Mouse (Mus musculus) spleen, embryonic (tissue): ENCODE measurements at regions not wholly inside any gene's neighbourhood (a gene's known extent, or its start where the extent isn't known, plus 50 kb on each side); places are given as distances from the start of the nearest gene placed in this dataset.

Source experiments
- CTCF ChIA-PET: fragments of 350-600 bp; sonication (Branson Sonifier 250); formaldehyde crosslinking; loops from one replicate; lab custom pipeline; 2022; lab: Charles Lee

DNA sequence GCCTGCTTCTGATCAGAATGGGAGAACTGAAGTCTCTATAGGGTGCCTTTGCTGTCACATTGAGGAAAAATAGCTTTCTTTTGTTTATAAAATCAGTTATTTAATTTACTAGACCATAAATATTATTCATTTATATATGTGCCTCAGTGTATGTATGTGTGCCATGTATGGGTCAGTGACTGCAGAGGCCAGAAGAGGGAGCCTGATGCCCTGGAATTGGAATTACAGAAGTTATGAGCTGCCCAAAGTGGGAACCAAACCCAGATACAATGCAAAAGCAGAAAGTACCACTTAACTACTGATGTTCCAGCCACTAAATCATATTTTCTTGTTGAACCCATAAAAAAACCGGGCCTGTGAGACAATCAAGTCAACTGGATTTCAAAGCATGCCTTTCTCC, 91.8 kb upstream of the Nampt start:
- CTCF ChIA-PET = no interaction called here

DNA sequence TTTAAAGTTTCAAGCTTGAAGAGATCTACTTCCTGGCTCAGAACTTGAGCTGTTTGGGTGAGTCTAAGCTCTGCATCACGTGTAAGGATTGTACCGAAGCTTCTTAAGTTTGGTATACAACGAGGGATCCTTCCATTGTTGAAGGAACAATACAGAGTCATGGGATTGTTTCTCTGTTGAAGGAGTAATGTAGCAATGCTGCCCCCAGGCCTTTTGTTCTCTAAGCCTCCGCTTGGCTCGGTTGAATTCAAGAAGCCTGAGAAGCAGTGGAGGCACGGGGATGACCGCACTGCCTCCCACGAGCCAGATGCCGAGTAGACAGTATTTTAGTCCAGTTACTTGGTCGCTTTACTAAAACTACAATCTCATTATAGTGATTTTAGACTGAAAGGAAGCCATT, 90.9 kb upstream of the Nampt start:
- CTCF ChIA-PET = no interaction called here

- CTCF ChIA-PET = no interaction called here
Observed at GRCm38 (mm10) chr12:32735224-32735623, 84.1 kb upstream of the Nampt start.

GRCm38 (mm10) chr12:32741465-32741864, 77.9 kb upstream of the Nampt start:
- CTCF ChIA-PET = no interaction called here

DNA sequence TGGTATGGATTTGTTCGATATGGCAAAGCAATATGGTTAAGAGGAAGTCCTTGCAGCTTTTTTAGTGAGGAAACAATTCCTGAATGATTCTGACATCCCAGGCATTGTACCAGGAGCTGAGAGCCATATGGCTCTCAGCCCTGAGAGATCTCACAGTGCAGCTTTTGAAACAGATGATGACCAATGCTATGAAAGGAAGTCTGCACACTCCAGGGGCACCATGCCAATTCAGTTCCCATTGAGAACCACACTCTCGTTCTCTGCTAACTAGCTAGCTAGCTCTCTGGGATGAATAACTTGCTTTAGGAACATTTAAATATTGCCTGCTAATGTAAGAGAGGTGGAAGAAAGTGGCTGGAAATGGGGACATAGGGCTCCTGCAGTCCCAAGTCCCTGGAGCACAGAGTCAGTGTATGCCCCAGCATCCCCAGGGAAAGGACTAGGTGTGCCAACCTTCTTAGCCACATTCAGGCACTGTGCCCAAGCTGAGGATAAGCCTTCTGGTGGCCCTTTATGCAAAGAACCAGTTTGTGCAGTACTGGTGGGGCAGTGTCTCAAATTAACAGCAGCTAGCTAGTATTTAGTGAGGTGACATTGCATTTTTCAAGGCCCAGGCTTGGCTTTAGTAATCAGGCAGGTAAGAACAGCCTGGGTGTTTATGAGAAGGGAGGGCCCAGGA, 61.8 kb upstream of the Nampt start:
- CTCF ChIA-PET = no interaction called here

DNA sequence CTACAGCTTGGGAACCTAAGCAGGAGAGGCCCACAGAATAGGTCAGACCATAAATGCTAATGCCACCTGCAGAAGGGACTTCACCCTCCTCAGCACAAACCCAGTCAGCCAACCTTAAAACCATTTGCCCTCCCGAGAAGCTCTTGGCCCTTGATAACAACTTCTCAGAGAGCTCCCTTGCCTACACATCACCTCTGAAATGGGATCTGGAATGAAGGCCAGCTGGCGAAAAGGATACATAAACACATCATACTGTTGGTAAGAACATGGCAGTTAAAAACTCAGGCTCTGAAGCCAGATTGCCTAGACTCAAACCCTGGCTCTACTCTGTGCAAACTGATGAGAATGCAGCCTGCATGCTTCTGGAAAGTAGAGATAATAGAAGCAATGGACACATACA, 61.2 kb upstream of the Nampt start:
- CTCF ChIA-PET = no interaction called here

GRCm38 (mm10) chr12:32760627-32761026, 58.7 kb upstream of the Nampt start:
- CTCF ChIA-PET = no interaction called here

DNA sequence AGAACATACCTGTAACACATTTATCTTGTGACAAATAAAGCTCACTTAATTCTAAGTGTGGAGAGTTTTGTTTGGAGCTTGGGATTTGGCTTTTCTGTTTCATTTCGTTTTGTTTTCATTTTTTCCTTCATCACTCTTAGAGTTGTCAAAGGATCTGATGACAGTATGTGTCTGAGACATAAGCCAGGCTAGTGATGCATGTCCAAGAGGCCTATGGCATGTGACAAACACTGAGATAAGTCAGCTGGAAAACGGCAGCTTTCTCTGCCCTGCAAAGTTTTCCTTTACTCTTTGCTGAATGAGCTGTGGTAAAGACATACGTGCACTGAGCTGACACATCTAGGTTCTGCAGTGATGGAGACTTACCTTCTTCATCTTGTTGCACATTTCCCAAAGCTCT, 58.3 kb upstream of the Nampt start:
- CTCF ChIA-PET = no interaction called here

DNA sequence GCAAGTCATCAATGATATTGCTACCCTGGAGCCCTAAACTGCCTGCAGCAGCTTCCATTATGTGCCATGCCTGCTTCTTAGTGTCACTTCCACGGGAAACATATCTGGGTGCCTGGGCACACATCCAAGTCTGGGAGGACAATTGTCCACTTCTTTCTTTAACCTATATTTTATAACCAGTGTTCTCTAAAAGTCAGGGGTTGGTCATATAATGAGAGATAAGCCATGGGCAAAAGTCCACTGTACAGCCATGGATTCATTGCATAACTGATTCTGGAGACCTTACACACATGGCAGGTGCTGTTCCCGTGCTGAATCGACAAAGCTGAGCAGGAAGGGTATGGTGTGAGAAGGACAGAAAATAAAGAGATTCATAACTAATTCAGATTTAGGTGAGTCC, 55.1 kb upstream of the Nampt start:
- CTCF ChIA-PET = no interaction called here

GRCm38 (mm10) chr12:32764747-32765146, 54.6 kb upstream of the Nampt start:
- CTCF ChIA-PET = no interaction called here

DNA sequence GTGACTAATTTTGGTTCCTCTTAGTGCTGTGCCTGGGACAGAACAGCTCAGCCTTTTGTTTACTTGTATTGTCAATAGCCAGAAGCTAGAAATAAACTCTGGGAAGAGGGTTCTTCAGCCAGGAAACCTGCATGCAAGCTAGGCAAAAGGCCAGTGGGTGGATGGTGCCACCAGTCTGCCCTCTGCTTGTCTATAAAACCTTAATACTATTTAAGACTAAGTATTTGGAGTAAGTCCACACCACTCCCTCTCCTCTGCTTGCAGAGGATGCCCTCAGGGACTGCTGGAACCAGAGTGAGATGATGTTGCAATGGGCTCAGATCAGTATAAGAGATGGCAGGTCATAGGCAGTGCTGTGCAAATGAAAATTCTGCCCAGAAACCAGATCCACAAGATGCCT, 53.5 kb upstream of the Nampt start:
- CTCF ChIA-PET = no interaction called here

DNA sequence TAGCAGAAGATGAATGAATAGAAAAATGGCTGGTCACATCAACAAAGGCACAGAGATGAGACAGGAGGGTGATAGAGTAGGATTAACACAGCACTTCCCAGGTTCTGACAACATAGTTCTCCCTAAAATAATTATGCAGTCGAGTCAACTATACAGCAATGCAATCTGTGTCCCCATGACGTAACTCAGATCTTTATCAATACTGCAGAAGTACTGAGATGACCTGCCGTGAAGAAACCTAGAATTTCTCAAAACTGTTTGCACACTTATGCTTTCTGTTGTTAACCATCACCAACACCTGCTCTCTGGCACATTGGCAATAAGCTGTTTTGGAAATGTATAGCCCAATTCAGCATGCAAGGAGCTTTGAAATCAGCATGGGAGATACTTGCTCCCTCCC, 52.8 kb upstream of the Nampt start:
- CTCF ChIA-PET = no interaction called here

GRCm38 (mm10) chr12:32767206-32768081, 51.9 kb upstream of the Nampt start:
- CTCF ChIA-PET = no interaction called here

- CTCF ChIA-PET = no interaction called here
Observed at GRCm38 (mm10) chr12:32768082-32768743, 51.1 kb upstream of the Nampt start.

GRCm38 (mm10) chr12:32768744-32769535, 50.4 kb upstream of the Nampt start:
- CTCF ChIA-PET = no interaction called here
